Mouse (Mus musculus): ENCODE results near the gene Aven. TPM values are rescaled to one million over a fixed set of nuclear protein-coding genes. Genes with fewer than 3 reads are reported as not detected.

Aven gene
- 4.7 and 5.5 TPM in 2 replicates for polyA plus RNA-seq (2015; fragmentation: Nextera tagmentation; extraction: Ambion mirVana)

GRCm38 (mm10) chr2:112492856-112493538 is at the start of gene Aven:
TSS of gene Aven (plus strand) at chr2:112492964.

GRCm38 (mm10) chr2:112454862-112455564 is 37.8 kb upstream of the Aven start, which contains the start of gene Emc7:
TSS of gene Emc7 (plus strand) at chr2:112454997.

GRCm38 (mm10) chr2:112480669-112481068 is 12.1 kb upstream of the Aven start, which contains the start of gene Chrm5:
TSS of gene Chrm5 (minus strand) at chr2:112480769.

Small RNA genes lying within 50 kb of the gene (microRNA-seq; reads per million reads assigned to microRNA genes)
- not detected for gene Gm44374 (ENCODE audit: borderline replicate concordance, insufficient number of aligned reads)

Other genes with a start within 250 kb of the Aven start
- gene Nutm1, start 233.7 kb upstream of the Aven start, polyA plus RNA-seq (2015; fragmentation: Nextera tagmentation; extraction: Ambion mirVana), result 0.05 TPM in 1 of 2 replicates, not detected in the other
- gene Nop10, start 231.0 kb upstream of the Aven start, polyA plus RNA-seq (2015; fragmentation: Nextera tagmentation; extraction: Ambion mirVana), result 337 and 398 TPM in 2 replicates
- 8.2 and 9.0 TPM in 2 replicates for gene Slc12a6, start 227.1 kb upstream of the Aven start, polyA plus RNA-seq (2015; fragmentation: Nextera tagmentation; extraction: Ambion mirVana)
- gene Gm21985, start 226.7 kb upstream of the Aven start, polyA plus RNA-seq (2015; fragmentation: Nextera tagmentation; extraction: Ambion mirVana), result not detected in 2 replicates
- gene Emc4, start 124.9 kb upstream of the Aven start, polyA plus RNA-seq (2015; fragmentation: Nextera tagmentation; extraction: Ambion mirVana), result 143 and 157 TPM in 2 replicates
- 24.0 and 25.0 TPM in 2 replicates for gene Katnbl1, start 113.8 kb upstream of the Aven start, polyA plus RNA-seq (2015; fragmentation: Nextera tagmentation; extraction: Ambion mirVana)
- gene Emc7, start 38.0 kb upstream of the Aven start, polyA plus RNA-seq (2015; fragmentation: Nextera tagmentation; extraction: Ambion mirVana), result 37.8 and 41.9 TPM in 2 replicates
- gene Chrm5, start 12.2 kb upstream of the Aven start, polyA plus RNA-seq (2015; fragmentation: Nextera tagmentation; extraction: Ambion mirVana), result 0.25 and 0.26 TPM in 2 replicates